Mouse (Mus musculus) cerebellum, postnatal 4 days (tissue): ENCODE measurements around the gene Kifc5b.
"Not testable (repeated sequence)": the region's sequence is repeated elsewhere in the genome, so short reads cannot be mapped to it uniquely, and the experiment has no call there.

Experiments
- DNase-seq, 2 experiments: peaks; one replicate each; pipeline ENCODE4 v3.0.0; 2022; ENCODE audit warnings: low spot score in 2 of 2, mixed read lengths in 1 of 2

Gene Kifc5b

DNA sequence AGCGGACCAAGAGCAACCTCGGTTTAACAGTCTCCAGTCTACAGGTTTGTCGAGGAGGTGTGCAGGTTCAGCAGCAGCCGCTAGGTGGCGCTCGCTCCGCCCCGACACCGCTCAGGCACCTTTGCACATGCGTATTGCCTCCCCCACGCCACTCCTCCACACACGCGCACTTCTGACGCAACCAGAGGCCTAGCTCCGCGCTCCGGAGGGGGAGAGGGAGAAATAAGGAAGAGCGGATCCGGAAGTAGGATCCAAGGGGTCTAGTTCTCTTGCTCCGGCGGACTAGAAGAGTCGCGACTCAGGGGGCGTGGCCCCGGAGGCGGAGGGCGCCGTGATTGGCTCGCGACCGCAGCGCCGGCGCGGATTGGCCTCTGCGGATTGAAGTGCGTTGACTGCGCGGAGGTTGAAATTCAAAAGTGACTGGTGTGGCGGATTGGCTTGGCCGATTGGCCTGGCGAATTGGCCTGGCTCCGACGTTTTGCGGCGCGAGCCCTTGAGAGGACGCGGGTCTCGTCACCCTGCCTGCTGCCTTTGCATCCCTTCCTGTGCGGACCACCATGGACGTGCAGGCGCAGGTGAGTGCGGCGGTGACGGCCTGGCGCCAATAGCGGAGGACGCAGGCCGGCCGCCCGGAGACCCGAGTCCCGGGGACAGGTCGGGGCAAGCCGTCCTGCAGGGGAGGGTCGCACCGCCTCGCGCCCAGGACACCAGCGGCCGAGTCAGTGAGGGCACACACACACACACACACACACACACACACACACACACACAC, at the start of gene Kifc5b:
Kifc5b (plus strand) TSS at position 381 of the 772 bp plus-strand sequence.
- DNase-seq = peak; percentile 100

DNA sequence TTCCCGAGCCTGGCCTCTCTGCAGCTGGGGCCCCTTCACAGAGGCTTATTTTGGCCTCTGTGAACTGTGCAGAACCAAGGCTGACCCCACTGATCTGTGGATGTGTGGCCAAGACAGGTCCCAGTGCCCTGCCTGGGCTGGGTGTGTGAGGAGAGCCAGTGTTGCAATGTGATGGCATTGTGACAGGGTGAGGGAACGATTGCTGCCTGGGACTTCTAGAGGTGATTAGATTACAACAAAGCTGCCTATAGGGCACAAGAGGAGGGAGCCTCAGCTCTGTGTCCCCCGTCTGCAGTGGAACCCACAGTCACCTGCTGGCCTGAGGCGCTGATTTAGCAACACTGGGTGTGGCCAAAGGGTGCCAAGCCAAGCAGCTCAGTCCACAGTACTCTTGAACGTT, 48.1 kb upstream of the Kifc5b start:
- DNase-seq = no peak

DNA sequence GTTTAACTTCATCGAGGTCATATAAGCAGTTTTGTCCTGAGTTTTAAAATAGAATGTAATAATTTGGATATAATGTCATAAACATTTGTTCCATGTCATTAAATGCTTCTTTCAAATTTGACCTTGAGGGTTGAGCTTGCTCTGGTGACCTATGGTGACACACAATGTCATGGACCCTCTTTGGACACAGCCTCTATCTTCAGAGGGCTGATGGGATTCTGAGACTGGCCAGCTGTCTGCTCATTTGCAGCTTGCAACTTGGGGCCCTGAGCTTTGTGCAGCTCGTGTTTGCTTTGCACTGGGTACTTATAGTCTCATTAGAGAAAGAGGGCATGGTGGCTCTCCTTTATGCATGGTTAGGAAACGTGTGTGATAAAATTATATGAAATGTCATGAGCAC, 44.0 kb upstream of the Kifc5b start:
- DNase-seq = no peak

DNA sequence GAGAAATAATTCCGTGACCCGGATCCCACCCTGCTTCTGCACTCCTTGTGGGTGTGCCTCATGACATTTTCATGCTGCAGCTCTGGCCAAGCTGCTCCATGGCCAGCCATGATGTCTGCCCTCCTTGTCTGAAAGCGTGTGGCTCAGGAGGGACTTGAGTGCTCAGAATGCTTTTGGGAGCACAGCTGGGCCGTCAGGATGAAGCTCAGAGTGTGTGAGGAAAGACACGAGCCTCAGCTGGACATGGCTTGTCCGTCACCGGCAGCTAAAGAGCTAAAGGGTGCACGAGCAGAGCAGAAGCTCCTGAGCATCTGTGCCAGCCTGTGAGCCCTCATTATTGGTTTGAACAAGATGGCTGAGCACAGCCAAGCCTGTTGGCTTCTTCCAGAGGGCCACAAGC, 43.4 kb upstream of the Kifc5b start:
- DNase-seq = no peak

DNA sequence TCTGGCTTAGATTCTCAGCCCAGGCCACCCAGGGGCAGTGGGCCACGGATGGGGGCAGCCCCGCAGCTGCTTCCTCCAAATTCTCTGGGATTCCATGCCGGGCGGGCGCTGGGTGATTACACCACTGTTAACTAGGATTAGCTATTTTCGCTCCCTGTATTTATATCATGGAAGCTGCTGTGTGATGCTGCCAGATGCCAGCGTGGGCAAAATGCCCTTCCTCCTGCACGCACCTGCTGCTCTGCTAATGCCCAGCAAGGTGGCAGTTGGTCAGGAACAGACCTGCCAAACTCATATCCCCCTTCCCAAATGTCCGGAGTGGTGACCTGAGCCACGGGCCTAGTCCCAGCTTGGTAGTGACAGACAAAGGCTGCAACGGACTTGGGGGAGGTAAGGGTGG, 42.3 kb upstream of the Kifc5b start:
- DNase-seq = peak in 1 of 2 experiments; percentile 14

DNA sequence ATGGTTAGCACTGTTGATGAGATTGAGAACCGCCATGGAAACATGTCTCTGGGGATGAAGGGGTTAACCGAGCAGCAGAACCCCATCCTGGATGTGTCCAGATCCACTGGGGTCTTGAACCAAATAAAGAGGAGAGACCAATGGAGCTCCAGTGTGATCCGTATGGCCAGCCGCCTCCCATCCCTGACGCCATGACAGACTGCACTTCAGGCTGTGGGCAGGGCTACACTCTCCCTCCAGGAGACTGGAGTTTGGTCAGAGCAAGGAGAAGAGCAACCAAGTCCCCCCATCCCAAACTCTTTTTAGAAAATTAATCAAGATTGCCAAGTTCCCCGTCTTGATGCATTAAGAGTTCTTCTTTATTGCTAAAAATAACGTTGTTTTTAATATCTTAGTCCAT, 39.0 kb upstream of the Kifc5b start:
- DNase-seq = no peak

DNA sequence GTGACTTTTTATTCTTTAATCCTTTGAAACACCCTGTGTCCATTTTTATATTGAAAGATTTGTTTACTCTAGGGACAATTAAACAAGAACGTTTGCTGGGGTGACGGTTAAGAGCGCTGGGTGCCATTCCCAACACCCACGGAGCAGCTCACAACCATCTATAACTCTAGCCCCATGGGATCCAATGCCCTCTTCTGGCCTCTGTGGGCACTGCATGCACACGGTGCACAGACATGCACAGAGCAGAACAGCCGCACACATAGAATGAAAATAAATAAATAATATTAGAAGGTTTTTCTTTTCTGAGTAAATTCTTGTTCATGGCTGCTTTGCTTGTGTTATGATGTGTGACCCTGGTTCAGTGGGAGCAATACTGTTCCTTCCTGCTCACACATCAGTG, 37.7 kb upstream of the Kifc5b start:
- DNase-seq = no peak

DNA sequence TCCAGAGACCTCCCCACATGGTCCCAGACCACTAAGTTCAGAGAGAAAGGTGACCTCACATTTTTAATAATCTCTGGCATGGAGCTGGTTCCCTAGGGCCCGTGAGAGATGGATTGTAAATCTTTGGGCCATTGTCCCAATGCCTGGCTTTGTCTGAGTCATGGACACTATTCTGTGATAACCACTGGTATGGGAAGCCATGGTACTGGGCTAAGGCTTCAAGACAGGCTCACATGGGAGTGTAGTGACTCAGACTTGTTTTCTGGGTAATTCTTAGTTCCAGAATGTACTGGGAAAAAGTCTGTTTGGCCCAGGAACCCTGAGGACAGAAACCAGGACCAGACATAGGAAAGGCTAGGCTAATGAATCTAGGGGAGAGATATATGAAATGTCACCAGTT, 34.2 kb upstream of the Kifc5b start:
- DNase-seq = no peak

DNA sequence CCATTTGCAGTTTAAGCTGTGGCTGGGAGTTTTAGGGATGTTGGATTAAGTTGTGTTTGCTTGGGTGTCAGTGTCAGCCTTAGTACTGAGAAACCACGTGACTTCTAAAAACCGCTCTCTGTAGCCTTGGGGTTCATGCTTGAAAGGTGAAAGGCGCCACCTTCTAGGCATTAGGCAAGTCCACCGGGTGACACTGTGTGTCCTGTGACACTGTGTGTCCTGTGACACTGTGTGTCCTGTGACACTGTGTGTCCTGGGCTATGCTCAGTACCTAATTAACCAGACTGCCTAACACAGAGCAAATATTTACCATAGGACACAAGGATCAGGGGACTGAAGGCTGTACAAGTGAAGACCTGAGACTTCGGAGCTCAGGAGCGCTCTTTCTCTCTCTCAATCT, 33.3 kb upstream of the Kifc5b start:
- DNase-seq = no peak

DNA sequence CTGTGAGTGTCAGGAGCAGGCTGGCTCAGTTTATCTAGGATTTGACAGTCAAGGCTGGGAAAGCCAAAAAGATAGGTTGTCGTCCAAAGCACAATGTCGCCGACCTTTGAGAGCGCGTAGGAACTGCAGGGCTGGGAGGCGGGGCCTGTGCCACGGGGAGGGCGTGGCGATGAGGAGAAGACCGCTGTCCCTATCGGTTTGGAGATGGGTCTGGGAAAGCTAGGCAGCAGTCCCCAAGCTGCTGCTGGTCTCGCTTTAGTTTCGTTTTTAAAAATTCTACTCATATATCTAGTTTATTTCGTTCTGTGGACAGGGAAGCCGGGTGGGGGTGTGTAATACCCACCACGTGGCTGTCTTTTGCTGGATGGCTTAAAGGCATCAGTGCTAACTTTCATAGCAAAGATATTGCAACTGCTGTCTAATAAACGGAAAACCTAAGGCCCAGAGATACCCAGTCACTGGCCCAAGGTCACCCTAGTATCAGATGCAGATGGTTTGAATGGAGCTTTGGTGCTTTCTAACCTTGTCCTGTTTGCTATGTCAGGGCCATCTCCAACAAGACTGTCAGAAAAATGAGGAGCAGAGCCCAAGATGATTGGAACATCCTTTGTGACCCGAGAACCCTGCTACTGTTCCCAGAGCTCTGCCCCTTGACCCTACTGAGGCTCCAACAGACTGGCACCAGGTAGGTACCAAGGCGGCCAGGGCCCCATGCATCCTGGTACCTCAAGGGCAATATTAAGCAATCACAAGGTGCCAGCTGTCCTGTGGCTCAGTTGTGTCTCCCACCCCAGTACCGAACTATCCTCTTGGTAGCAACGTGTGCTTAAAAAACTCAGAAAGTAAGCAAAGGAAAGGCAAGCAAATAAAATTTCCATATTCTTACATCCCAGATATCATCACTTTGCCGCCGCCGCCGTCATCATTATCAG, 31.6 kb upstream of the Kifc5b start:
- DNase-seq = peak; percentile 47 to 69

DNA sequence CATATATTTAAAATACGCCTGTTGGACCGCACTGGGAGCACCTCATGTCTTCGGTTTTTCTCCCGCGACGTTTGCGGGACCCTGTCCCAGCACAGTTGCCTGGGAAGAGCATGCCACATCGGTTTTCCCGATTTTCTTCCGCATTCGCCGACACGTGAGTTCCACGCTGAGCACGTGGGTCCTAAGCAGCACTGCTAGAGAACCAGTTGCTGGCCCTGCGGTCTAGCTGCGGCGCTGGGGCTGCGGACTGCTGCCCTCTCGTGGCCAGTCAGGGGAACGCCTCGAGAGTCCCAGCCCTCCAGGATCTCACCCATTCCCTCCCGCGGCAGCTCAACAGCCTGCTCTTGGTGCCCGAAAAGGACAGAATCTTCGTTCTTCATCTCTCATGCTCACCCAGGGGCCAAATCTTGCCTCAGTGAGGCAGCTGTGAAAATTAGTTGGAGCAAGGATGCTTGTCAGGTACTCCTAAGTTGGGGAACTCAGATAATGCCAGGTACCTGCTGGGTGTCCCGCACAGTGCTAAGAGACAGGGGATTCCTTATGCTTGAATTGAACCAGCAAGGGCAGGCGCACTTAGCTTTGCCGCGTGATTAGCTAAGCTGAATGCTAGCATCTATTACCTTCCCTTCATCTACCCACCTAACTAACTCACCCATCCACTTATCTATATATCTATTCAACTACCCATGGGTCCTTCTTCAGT, 30.7 kb upstream of the Kifc5b start:
- peak; percentile 81 to 84 for DNase-seq

DNA sequence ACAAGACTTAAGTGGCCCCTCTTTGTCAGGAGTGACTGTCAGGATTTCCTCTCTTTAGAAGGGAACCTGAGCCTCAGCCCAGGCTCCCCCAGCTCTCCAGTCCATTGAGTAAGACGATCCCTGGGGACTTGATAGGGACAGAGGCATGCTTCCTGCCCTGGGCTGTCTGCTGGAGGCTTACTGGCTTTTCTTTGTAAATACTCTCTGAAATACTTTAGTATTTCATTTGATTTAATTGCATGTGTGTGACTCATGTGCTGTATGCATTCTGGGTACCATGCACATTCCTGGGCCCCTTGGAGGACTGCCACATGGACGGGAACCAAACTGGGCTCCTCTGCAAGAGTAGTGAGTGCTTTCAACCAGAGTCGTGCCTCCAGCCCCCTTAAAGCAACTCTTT, 29.0 kb upstream of the Kifc5b start:
- DNase-seq = no peak

DNA sequence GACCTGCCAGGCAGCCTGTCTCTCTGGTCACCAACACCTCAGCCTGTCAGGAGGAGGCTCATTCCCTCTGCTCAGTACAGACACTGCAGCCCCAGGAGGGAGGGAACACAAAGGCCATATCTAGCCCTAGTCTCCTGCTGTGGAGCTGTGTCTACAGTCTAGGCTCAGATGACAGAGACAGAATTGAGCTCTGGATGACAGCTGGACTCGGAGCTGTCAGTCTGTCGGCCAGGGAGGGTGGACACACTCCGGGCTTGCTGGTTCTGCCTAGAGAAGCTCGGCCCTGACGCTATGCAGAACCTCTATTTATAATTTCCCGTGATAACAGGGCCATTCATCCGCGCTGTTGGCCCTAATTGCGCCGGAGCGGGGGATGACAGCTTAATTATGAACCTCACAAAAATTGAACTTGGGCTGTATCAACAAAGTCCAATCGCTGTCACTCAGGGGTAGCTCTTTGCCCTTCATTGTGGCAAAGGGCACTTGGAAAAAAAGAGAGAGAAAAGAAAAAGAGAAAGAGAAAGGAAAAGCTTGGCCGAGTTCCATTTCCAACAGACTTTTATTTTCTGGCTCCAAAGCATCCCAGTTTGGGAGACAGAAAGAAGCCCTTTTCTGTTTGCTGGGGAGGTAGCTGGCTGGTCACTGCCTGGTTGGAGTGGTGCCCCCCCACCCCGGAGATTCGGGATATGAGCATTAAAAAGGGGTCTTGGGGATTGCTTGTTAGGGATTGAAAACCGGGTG, 24.1 kb upstream of the Kifc5b start:
- DNase-seq = no peak

DNA sequence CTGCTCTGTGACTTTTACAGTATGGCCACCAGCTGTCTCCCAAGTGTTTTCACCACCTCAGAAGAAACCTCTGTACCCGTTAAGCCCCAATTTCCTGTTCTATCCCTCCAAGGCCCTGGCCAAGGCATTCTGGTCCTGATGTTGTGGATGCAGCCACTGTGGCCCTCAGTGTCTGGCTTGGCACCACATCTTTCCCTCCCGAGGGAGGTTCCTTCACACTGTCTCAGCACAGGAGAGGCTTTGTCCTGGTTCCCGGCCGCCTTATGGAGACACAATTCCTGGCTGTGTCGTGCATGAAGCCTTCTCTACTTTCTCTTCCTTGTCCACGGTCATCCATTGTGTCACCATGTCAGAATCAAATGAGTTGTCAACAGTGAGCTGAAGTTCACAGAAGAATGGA, 23.4 kb upstream of the Kifc5b start:
- no peak for DNase-seq

DNA sequence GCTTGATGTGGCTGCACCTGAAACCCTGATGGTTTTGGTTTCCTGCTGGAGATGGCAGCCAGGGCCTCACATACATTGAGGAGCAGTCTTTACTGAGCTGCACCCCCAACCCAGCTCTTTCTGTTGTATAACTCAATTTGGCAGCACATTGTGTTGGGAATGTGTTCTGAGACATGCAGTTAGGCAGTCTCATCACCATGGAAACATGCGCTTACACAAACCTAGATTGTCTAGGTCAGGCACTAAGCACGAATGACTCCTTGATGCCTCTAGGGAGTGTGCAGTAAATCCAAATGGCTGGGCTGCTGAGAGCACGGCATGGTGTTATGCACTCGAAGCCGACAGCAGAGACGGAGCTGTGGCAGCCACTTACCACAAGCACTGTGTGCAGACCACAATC, 22.5 kb upstream of the Kifc5b start:
- no peak for DNase-seq

DNA sequence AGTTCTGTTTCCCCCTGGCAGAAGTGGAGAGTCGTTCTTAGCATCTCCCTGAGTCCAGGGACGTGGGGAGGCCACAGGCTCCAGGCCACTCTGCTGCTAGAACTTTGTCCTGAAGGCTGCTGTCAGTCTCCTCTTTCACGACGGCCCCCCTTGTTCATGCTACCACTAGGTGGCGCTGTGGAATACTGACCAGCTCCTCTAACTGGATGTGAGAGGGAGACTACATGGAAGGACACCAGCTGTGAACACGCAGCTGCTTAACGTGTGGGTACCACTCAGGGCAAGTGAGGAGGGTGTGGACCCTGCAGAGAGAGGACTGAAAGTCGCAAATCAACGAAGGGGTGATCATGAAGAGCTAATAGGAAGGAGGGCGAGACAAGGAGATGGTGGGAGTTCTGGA, 21.3 kb upstream of the Kifc5b start:
- peak in 1 of 2 experiments; percentile 60 for DNase-seq

DNA sequence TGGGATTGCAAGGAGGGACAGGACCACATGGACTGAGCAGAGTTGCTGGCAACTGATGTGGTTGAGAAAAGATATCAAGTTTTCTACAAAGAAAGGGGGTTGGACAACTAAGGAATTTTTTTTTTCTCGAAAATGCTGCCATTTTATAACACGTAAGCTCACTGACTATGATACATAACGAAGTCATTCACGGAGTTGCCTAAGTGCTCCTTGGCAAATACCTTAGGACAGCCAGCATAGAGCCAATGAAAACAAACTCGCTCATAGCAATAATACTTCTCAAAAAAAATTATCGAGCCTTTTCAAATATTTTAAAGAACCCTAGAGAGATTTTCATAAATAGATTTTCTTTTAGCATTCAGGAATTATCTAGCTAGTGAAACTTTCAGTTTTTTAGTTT, 16.0 kb upstream of the Kifc5b start:
- DNase-seq = no peak

DNA sequence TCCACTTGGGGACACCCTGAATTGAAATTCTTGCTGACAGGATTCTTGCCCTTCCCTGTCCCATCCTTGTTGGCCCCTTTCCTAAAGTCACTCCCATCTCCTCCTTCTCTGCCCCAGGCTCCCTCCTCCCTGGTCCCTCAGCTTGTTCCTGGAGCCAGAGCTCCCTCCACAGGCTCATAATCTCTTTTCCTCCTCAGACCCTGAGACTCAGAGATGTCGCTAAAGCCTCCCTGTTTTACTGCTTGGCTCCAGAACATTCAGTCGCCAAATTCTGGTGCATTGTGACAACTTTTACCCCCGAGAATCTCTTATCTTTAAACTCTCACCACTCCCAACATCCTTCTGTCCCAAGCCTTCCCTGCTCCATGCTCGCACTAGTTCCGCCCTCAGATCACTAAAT, 12.6 kb upstream of the Kifc5b start:
- DNase-seq = no peak

DNA sequence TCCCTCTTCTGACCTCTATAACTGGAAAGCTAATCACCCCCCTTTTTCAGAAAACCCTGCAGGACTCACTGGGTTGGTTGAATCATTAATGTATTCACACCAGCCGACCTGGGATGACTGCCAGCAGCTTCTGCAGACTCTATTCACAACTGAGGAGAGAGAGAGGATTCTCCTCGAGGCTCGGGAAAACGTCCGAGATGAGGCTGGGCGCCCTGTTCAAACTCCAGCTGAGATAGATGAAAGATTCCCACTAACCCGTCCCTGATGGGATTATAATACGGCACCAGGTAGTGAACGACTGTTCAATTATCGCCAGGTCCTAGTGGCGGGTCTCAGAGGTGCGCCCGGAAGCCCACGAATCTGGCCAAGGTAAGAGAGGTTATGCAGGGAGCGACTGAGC, 9.4 kb upstream of the Kifc5b start:
- DNase-seq = peak in 1 of 2 experiments; percentile 25

DNA sequence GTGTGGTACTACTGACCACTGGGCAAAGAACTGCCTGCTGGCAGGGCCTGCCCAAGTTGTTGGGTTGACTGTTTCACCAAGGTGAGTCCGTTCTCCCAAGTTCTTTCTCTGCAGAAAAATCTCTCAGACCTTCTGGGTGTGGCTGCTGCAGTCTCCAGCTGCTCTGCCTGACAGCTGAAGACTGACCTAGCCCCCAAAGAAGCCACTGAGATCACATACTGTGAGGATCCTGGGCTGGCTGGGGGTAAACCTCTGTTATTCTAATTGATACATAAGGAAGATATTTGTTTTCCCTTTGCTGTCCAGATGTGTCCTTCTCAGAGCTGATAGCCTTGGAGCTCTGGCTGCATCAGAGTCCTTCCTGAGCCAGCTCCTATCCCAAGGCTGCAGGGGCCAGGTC, 1.6 kb upstream of the Kifc5b start:
- no peak for DNase-seq

DNA sequence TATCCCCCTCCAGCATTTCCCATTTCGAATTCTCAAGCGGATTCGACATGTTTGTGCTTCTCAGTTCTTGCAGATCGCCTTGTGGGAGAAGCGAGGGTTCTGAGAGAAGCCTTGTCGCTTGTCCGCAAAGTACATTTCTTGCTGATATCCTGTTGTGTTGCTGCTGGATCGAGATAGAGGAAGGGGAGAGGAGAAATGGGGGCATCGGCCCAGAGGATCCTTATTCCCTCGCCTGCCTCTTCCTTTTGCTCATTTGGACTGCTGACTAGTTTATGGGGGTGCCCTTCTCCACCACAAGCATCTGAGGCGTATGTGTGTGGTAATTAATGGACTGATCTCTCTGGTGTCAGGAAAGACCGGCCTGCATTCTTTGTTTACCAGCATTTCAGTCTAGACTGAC, 669 bp downstream of the Kifc5b start:
- not testable (repeated sequence) for DNase-seq

DNA sequence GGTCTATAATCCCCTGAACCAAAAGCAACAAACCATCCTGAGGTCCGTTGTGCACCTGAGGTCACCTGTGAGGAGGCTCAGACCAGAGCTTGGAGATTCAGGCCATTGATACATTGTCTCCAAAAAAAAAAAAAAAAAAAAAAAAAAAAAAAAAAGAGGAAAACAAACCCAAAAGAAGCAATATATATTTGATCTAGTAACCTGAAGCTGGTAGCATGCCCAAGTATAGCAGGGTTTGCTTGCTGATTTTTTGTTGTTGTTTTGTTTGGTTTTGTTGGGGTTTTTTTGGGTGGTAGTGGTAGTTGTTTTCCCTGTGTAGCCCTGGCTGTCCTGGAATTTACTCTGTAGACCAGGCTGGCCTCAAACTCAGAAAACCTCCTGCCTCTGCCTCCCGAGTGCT, 1.5 kb downstream of the Kifc5b start:
- no peak for DNase-seq
